Mouse (Mus musculus): Measurements from ENCODE around the gene Dtx4.

The Dtx4 gene

GRCm38 (mm10) chr19:12465530-12466144, 35.6 kb downstream of the Dtx4 start:
- no peak for DNase-seq

- DNase-seq = no peak
These were observed 36.6 kb downstream of the Dtx4 start for GRCm38 (mm10) chr19:12464674-12465073.

DNA sequence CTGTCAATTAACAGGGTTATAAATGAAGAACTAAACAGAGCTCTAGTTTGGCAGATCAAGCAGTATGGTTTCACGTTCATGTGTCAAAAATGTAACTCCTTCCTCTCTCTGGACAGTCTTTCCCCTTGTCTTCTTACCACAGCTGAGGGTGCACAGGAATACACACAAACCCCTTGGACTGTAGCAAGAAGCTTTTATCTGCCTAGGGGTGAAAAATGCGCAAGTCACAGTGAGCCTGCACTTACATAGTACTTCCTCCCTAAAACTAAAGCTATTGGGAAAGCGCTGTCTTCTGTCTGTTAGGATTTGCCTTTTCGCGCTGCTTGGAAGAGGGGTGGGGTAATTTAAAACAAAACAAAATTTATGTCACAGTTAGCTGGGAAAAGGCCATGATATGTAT, 37.1 kb downstream of the Dtx4 start:
- DNase-seq = no peak

DNA sequence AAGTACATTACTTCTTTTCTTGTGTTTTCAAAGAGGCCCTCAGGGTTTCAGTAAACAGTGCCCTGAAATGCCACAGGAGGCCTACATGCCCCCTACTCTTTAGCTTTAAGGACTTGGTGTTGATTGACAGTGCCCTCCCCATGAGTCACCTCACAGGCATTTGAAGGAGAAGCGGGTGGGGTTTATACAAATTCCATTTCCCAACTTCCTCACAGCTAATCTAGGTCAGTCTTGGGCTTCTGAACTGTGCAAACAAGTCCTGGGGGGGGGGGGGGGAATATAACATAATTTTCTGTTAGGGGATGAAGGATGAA, 37.6 kb downstream of the Dtx4 start:
- DNase-seq = no peak

GRCm38 (mm10) chr19:12462851-12463721, 38.2 kb downstream of the Dtx4 start:
- no peak for DNase-seq

GRCm38 (mm10) chr19:12460282-12461249, 40.7 kb downstream of the Dtx4 start, which contains the start of gene Mpeg1:
Gene Mpeg1 (plus strand): TSS chr19:12460779.
- no peak for DNase-seq

- no peak for DNase-seq
These were observed 41.7 kb downstream of the Dtx4 start for GRCm38 (mm10) chr19:12459516-12459915.

- DNase-seq = no peak
These were observed 43.7 kb downstream of the Dtx4 start for GRCm38 (mm10) chr19:12457401-12458066.

DNA sequence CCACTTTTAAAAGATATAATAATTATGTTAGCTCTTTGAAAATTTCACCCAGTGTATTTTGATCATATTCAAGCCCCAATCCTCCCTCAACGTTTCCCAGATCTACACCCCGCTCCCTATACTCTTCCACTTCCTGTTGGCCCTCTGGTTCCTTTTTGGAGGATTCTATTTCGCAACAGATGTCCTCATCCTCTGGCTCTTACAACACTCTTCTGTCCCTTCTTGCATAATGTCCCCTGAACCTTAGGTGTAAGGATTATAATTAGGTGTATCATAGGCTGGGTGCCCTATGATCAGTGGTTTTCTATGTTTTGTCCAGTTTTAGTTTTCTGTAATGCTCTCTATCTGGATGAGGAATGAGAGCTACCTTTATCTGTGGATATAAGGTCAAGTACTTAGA, 56.2 kb downstream of the Dtx4 start:
- DNase-seq = no peak

DNA sequence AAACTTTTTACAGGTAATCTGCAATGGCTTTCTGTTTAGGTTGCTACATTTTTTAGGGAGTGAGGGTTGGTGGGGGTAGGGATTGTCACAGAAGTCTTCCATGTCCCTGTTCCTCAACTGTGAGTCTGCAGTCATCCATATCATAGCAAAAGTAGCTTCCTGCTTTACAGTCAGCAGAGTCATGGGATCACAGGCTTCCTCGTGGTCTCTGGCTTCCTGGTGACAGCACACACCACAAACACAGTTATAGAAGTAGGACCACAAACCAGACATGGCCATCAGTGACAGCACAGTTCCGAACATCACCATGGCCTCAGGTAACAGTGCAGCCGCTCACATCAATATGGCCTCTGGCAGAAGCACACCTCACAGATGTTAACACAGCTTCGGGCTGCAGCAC, 58.7 kb downstream of the Dtx4 start:
- DNase-seq = no peak

DNA sequence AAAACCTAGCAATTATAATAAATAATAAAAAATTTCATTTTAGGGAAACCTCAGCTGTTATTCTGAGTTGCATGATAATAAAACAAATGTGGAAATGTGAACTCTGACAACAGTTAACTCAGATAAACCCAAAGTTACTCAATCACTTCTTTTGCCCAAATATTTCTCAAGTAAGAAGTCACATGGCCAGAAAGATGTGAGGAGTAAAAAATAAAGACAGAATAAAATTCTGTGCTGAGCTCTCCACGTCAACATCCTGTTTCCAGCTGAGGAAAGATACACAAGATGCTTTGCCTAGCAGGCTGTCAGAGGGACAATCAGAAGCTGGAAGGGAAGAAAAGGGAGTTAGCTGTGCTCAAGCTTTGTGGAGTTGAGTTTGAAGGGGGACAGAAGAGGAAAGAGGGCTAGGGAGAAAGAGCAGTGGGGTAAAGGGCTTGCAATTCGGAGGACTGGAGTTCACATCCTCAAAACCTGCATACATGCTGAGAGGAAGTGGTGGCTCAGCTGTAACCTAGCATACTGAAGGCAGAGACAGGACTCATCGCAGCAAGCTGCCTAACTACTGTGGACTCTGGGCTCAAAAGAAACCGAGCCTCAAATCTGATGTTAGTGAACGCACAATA, 61.0 kb downstream of the Dtx4 start:
- DNase-seq = no peak

DNA sequence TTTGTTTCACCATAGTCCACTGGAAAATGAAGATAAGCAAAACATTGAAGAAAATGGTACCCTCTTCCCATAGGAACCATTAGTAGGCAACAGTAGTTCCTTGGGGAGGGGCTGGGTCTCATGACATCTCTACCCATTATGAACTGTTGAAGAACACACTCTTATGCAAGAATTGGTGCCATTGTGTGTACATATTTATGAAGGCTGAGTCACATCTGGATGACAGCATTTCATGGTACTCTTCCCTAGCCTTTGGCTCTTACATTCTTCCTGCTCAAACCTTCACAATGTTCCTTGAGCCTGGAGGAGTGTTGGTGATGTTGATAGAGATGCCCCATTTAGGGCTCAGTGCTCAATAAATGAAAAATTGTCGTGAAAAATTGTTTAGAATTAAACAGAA, 61.7 kb downstream of the Dtx4 start:
- DNase-seq = no peak

DNA sequence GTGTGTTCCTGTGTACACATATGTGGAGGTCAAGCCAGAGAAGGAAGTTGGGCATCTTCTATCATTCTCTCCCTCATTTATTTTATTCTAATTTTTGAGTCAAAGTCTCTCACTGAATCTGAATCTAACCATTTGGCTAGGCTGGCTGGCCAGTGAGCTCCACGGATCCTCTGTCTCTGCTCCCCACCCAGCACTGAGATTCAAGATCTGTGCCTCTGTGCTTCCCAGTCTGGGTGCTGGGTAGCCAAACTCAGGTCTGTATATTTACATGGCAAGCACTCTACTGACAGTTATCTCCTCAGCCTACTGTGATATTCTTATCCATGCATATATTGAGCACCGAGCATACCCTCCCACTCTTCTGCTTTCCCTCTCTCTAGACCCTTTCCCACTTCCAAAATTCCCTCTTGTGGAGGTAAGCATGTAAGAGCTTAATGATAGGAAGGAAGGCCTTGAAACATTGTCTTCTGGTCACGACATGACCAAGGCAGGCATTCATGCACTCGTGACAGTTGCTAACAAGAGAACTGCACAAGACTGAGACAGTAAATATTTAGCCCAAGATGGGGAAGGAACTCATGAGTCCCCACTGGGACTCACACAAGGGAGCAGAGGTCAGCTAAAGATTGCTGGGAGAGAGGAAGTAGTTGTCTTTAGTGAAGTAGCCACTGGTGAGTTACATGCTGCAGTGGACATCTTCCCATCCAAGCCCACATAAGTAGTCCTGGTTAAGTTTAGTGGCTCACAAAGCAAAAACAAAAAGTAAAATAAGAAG, 65.3 kb downstream of the Dtx4 start:
- DNase-seq = no peak

- no peak for DNase-seq
These were observed 66.2 kb downstream of the Dtx4 start for GRCm38 (mm10) chr19:12435011-12435416.

DNA sequence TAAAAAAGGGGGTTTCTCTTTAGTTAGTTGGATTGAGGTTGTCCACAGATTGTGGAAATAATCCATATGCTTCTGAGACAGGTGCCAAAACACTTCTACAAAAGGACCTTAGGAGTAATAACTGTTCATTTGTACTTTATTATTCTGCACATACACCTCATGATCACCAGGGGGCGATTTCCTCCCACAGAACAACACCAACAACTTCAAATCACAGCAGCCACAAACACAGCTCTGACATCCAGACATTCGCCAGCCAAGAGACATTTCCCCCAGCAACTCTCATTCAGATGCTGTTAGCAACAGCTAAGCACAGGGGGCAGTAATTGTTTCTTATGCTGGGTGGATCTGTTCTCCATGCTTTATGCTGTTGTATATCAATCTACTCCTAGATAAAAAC, 68.2 kb downstream of the Dtx4 start:
- DNase-seq = no peak

DNA sequence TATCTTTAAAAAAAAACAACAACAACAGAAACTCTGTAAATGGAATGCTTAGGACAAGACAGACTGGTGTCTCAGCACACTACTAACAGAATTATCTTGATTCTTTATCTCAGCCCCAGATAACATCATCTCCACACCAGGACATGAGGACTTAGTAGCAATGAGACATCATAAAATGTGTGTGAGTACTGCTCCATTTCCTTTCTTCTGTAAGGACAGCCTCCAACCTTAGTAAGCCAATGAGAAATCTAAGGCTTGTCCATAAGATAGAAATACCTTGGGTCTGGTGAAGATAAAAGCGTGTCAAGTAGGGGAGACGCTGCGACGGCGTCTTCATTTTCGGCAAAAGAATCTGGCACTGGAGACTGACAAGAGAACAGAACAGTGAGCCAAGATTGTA, 73.6 kb downstream of the Dtx4 start, which contains the start of gene Pfpl:
TSS of gene Pfpl (plus strand) at position 301 of the 400 bp plus-strand sequence.
- DNase-seq = no peak

GRCm38 (mm10) chr19:12427101-12427500, 74.2 kb downstream of the Dtx4 start:
- DNase-seq = no peak

DNA sequence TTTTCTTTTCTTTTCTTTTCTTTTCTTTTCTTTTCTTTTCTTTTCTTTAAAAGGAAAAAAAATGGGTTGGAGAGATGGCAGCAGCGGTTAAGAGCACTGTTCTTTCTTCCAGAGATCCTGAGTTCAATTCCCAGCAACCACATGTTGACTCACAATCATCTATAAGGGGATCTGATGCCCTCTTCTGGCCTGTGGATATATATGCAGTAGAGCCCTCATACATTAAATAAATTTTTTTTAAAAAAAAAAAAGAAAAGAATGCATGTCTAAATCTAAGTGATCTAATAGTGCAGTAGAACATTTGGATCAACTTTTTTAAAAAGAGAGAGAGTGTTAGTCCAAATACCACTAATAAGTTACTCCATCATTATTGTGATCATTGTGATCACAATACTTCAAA, 79.6 kb downstream of the Dtx4 start:
- no peak for DNase-seq

DNA sequence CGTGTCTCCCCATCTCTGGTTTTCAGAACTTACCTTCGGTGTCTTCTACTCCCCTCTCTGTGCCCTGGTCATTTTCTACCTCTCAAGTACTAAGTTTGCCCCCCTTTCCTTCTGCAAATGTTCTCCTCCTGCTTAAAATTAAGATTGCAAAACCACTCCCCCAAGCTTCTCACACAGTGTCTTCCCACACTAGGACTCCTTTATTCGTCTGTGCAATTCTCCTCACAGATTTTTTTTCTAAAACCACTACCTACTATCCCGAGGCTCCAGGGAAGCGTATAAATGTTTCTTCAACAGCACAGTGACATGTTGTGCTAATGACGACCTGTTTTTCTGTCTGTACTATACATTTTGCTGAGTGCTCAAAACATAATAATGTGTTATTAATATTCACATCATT, 80.7 kb downstream of the Dtx4 start:
- DNase-seq = no peak

- DNase-seq = no peak
These were observed 82.9 kb downstream of the Dtx4 start for GRCm38 (mm10) chr19:12418312-12418711.

DNA sequence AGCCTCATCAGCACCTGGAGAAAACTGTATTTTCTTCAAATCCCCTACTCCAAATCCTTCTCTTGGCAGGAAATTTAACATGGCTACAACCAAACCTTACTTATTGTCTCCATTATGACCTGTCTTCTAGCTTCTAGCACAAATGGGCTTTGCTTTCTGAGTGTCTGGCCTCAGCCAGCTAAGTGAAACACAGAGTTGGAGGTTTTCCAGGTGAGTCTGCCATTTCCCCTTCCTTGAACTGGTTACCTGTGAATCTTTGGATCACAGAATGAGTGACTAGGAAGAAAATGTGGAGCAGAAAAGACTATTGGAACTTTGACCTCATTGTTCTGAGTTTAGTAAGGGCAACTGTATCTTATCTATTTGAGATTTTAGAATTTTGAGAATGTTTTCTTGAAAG, 83.9 kb downstream of the Dtx4 start, which contains the start of gene Olfr1441:
TSS of gene Olfr1441 (plus strand) at position 73 of the 400 bp plus-strand sequence.
- DNase-seq = no peak

Data from right cerebral cortex, postnatal 14 days (tissue).